Mouse (Mus musculus) midbrain, embryonic 16.5 days (tissue): ENCODE measurements around the gene Ftcd. TPM values are rescaled to one million over a fixed set of nuclear protein-coding genes. Genes with fewer than 3 reads are reported as not detected.

Experiments used
- ATAC-seq: fragments of 200-750 bp; cut with Nextera tagmentation; 2 replicates; pipeline ENCODE4 v1.8.0; 2017; ENCODE audit warnings: moderate TSS enrichment
- H3K27ac ChIP-seq: fragments of 300-500 bp; sonication (generic); 2 replicates; pipeline ENCODE4 v1.5.1; 2014; ENCODE audit warnings: mild to moderate bottlenecking, low read length, mixed read lengths
- H3K27me3 ChIP-seq: fragments of 300-500 bp; sonication (generic); 2 replicates; pipeline ENCODE4 v1.6.1; 2014; ENCODE audit warnings: low read depth, low read length, mixed read lengths; ENCODE audit not compliant: control insufficient read depth, insufficient read depth
- H3K36me3 ChIP-seq: fragments of 300-500 bp; sonication (generic); 2 replicates; pipeline ENCODE4 v1.6.1; 2014; ENCODE audit warnings: mild to moderate bottlenecking, low read length, moderate library complexity, mixed read lengths; ENCODE audit not compliant: control insufficient read depth, insufficient read depth
- H3K4me1 ChIP-seq: fragments of 300-500 bp; sonication (generic); 2 replicates; pipeline ENCODE4 v1.6.1; 2014; ENCODE audit warnings: mild to moderate bottlenecking, low read length, mixed read lengths; ENCODE audit not compliant: control insufficient read depth, insufficient read depth
- H3K4me2 ChIP-seq: fragments of 300-500 bp; sonication (generic); 2 replicates; pipeline ENCODE4 v1.6.1; 2014; ENCODE audit warnings: mild to moderate bottlenecking, low read length, mixed read lengths
- H3K4me3 ChIP-seq: fragments of 300-500 bp; sonication (generic); 2 replicates; pipeline ENCODE4 v1.5.1; 2014; ENCODE audit warnings: low read depth, mild to moderate bottlenecking, low read length, moderate library complexity, mixed read lengths
- H3K9ac ChIP-seq: fragments of 300-500 bp; sonication (generic); 2 replicates; pipeline ENCODE4 v1.6.1; 2014; ENCODE audit warnings: low read depth, low read length, mixed read lengths
- H3K9me3 ChIP-seq: fragments of 300-500 bp; sonication (generic); replicated peaks from 2 replicates; pipeline ENCODE4 v1.6.1; 2014; ENCODE audit warnings: mild to moderate bottlenecking, low read length, mixed read lengths; ENCODE audit not compliant: control insufficient read depth, poor library complexity, severe bottlenecking
- WGBS: fragments of 180-500 bp; shearing (Covaris S2); extraction: QIAGEN DNeasy Blood & Tissue Kit; methylation state at CpG from one replicate; pipeline ENCODE4 v1.1.7; 2014; 5-methylcytosine and 5-hydroxymethylcytosine counted together
- polyA plus RNA-seq: library from polyadenylated mRNA; unstranded; fragments of >200 nt; fragmentation: Nextera tagmentation; extraction: Ambion mirVana; gene quantifications from 2 replicates; pipeline ENCODE4 v1.2.1, GENCODE M21; 2015

Gene Ftcd
- polyA plus RNA-seq, 1 experiment from 2014 or later, result 0.09 TPM

GRCm38 (mm10) chr10:76548218-76548617, 27.2 kb upstream of the Ftcd start:
- Histone ChIP-seq H3K27ac (no peak overlapping the region), H3K4me1 (no peaks in the 10 kb centered on the region), H3K27me3 (no peaks in the 10 kb centered on the region), H3K4me3 (no peak overlapping the region), H3K9ac (no peak overlapping the region), H3K4me2 (no peak overlapping the region), H3K36me3 (peaks cover 76% of the 10 kb centered on the region), H3K9me3 (no peaks in the 10 kb centered on the region)
- WGBS, result 93% methylated on average over 8 of the region's 8 CpGs
- no peak for ATAC-seq

GRCm38 (mm10) chr10:76550458-76550857, 25.0 kb upstream of the Ftcd start:
- no peaks in the 10 kb centered on the region for H3K4me1 ChIP-seq
- no peak overlapping the region for H3K27ac ChIP-seq
- WGBS, result 91% methylated on average over 5 of the region's 5 CpGs
- H3K4me2 ChIP-seq, result no peak overlapping the region
- H3K27me3 ChIP-seq, result no peaks in the 10 kb centered on the region
- no peak overlapping the region for H3K9ac ChIP-seq
- H3K36me3 ChIP-seq, result peaks cover 67% of the 10 kb centered on the region
- ATAC-seq, result no peak
- no peaks in the 10 kb centered on the region for H3K9me3 ChIP-seq
- no peak overlapping the region for H3K4me3 ChIP-seq

- H3K4me1 ChIP-seq, result no peaks in the 10 kb centered on the region
- 66% methylated on average over 3 of the region's 3 CpGs for WGBS
- H3K9me3 ChIP-seq, result no peaks in the 10 kb centered on the region
- no peak overlapping the region for H3K9ac ChIP-seq
- no peak overlapping the region for H3K27ac ChIP-seq
- H3K4me2 ChIP-seq, result no peak overlapping the region
- no peak overlapping the region for H3K4me3 ChIP-seq
- no peak for ATAC-seq
- peaks cover 65% of the 10 kb centered on the region for H3K36me3 ChIP-seq
- no peaks in the 10 kb centered on the region for H3K27me3 ChIP-seq
Measured at GRCm38 (mm10) chr10:76551556-76551955, 23.9 kb upstream of the Ftcd start.

GRCm38 (mm10) chr10:76554061-76554460, 21.4 kb upstream of the Ftcd start:
- H3K9me3 ChIP-seq, result no peaks in the 10 kb centered on the region
- 93% methylated on average over 5 of the region's 5 CpGs for WGBS
- peaks cover 54% of the 10 kb centered on the region for H3K36me3 ChIP-seq
- H3K27me3 ChIP-seq, result no peaks in the 10 kb centered on the region
- no peak overlapping the region for H3K27ac ChIP-seq
- ATAC-seq, result no peak
- H3K4me1 ChIP-seq, result no peaks in the 10 kb centered on the region
- H3K9ac ChIP-seq, result no peak overlapping the region
- no peak overlapping the region for H3K4me2 ChIP-seq
- H3K4me3 ChIP-seq, result no peak overlapping the region

- ATAC-seq, result no peak
Measured at GRCm38 (mm10) chr10:76561972-76562371, 13.5 kb upstream of the Ftcd start, which contains the start of gene Spatc1l. TSS of gene Spatc1l (plus strand) at chr10:76562272.

GRCm38 (mm10) chr10:76569996-76570685, 5.3 kb upstream of the Ftcd start:
- Histone ChIP-seq H3K4me2 (no peak overlapping the region), H3K4me3 (no peak overlapping the region), H3K27me3 (no peaks in the 10 kb centered on the region), H3K9ac (no peak overlapping the region), H3K9me3 (no peaks in the 10 kb centered on the region), H3K36me3 (no peaks in the 10 kb centered on the region), H3K4me1 (no peaks in the 10 kb centered on the region), H3K27ac (no peak overlapping the region)
- ATAC-seq, result no peak
- 93% methylated on average over 22 of the region's 22 CpGs for WGBS

More at GRCm38 (mm10) chr10:76561972-76562371, 13.5 kb upstream of the Ftcd start, which contains the start of gene Spatc1l:
- Histone ChIP-seq H3K9me3 (no peaks in the 10 kb centered on the region), H3K27me3 (no peaks in the 10 kb centered on the region), H3K4me3 (no peak within 1 kb of the TSS), H3K36me3 (0 out of 2 replicates have a peak, but pooled peaks cover 3% of the 10 kb centered on the region), H3K4me1 (no peaks in the 10 kb centered on the region), H3K27ac (no peak within 1 kb of the TSS), H3K9ac (no peak within 1 kb of the TSS), H3K4me2 (no peak within 1 kb of the TSS)
- WGBS, result 91% methylated on average over 10 of the region's 10 CpGs

- 71% methylated on average over 2 of the region's 2 CpGs for WGBS
- no peak for ATAC-seq
- Histone ChIP-seq H3K36me3 (no peaks in the 10 kb centered on the region), H3K4me3 (no peak overlapping the region), H3K4me2 (no peak overlapping the region), H3K27me3 (no peaks in the 10 kb centered on the region), H3K27ac (no peak overlapping the region), H3K4me1 (no peaks in the 10 kb centered on the region), H3K9me3 (no peaks in the 10 kb centered on the region), H3K9ac (no peak overlapping the region)
Measured at GRCm38 (mm10) chr10:76571070-76571469, 4.4 kb upstream of the Ftcd start.

- no peaks in the 10 kb centered on the region for H3K27me3 ChIP-seq
- no peak overlapping the region for H3K9ac ChIP-seq
- 30% methylated on average over 3 of the region's 3 CpGs for WGBS
- no peak for ATAC-seq
- H3K4me3 ChIP-seq, result no peak overlapping the region
- H3K36me3 ChIP-seq, result no peaks in the 10 kb centered on the region
- H3K4me1 ChIP-seq, result no peaks in the 10 kb centered on the region
- no peaks in the 10 kb centered on the region for H3K9me3 ChIP-seq
- H3K4me2 ChIP-seq, result no peak overlapping the region
- no peak overlapping the region for H3K27ac ChIP-seq
Measured at GRCm38 (mm10) chr10:76572151-76572550, 3.3 kb upstream of the Ftcd start.

- Histone ChIP-seq H3K27me3 (no peaks in the 10 kb centered on the region), H3K36me3 (no peaks in the 10 kb centered on the region), H3K4me1 (no peaks in the 10 kb centered on the region), H3K4me3 (no peak overlapping the region), H3K27ac (no peak overlapping the region), H3K4me2 (no peak overlapping the region), H3K9ac (no peak overlapping the region), H3K9me3 (no peaks in the 10 kb centered on the region)
- no peak for ATAC-seq
- WGBS, result 74% methylated on average over 7 of the region's 7 CpGs
Measured at GRCm38 (mm10) chr10:76576920-76577319, 1.5 kb downstream of the Ftcd start.
